Mouse (Mus musculus): Measurements from ENCODE around the gene Ddc. TPM values are rescaled to one million over a fixed set of nuclear protein-coding genes. Genes with fewer than 3 reads are reported as not detected.

Ddc gene
- polyA plus RNA-seq, 1 experiment from 2014 or later: 51.8 TPM

GRCm38 (mm10) chr11:11840746-11841145, 57.2 kb downstream of the Ddc start:
- H3K4me1 ChIP-seq (replicated peaks): peaks cover 76% of the 10 kb centered on the region
- 31% methylated on average over 2 of the region's 2 CpGs for WGBS
- ATAC-seq (ENCODE audit: insufficient number of reproducible peaks, low FRiP score): no peak

GRCm38 (mm10) chr11:11839874-11840273, 58.1 kb downstream of the Ddc start:
- H3K9me3 ChIP-seq (replicated peaks): no peaks in the 10 kb centered on the region
- no peak overlapping the region for H3K9ac ChIP-seq
- H3K27me3 ChIP-seq (replicated peaks): no peaks in the 10 kb centered on the region
- peaks cover 77% of the 10 kb centered on the region for H3K4me1 ChIP-seq (replicated peaks)
- no peaks in the 10 kb centered on the region for H3K36me3 ChIP-seq
- 50% methylated on average over 7 of the region's 7 CpGs for WGBS
- peak overlapping the region; percentile 70 for H3K27ac ChIP-seq (ENCODE audit: poor library complexity, severe bottlenecking)
- ATAC-seq (ENCODE audit: insufficient number of reproducible peaks, low FRiP score): no peak
- H3K4me2 ChIP-seq: no peak overlapping the region
- H3K4me3 ChIP-seq: no peak overlapping the region

More at GRCm38 (mm10) chr11:11840746-11841145, 57.2 kb downstream of the Ddc start:
- H3K27ac ChIP-seq (ENCODE audit: poor library complexity, severe bottlenecking): peak overlapping the region; percentile 57
- no peaks in the 10 kb centered on the region for H3K36me3 ChIP-seq
- H3K9me3 ChIP-seq (replicated peaks): no peaks in the 10 kb centered on the region
- H3K27me3 ChIP-seq (replicated peaks): no peaks in the 10 kb centered on the region
- no peak overlapping the region for H3K4me2 ChIP-seq
- H3K4me3 ChIP-seq: no peak overlapping the region
- no peak overlapping the region for H3K9ac ChIP-seq

- 62% methylated on average over 5 of the region's 5 CpGs for WGBS
- no peak for ATAC-seq (ENCODE audit: insufficient number of reproducible peaks, low FRiP score)
- Histone ChIP-seq H3K9ac (no peak overlapping the region; the same call in 1 of the 2 replicates), H3K27ac (ENCODE audit: poor library complexity, severe bottlenecking) (peak overlapping the region; percentile 92), H3K27me3 (replicated peaks) (no peaks in the 10 kb centered on the region), H3K36me3 (no peaks in the 10 kb centered on the region), H3K9me3 (replicated peaks) (no peaks in the 10 kb centered on the region), H3K4me3 (no peak overlapping the region), H3K4me2 (peak overlapping the region; percentile 53), H3K4me1 (replicated peaks) (peaks cover 78% of the 10 kb centered on the region)
Measured at GRCm38 (mm10) chr11:11837384-11837783, 60.6 kb downstream of the Ddc start.

- peak overlapping the region; percentile 63 for H3K9ac ChIP-seq
- 4% methylated on average over 18 of the region's 18 CpGs for WGBS
- no peaks in the 10 kb centered on the region for H3K36me3 ChIP-seq
- ATAC-seq (ENCODE audit: insufficient number of reproducible peaks, low FRiP score): peak; percentile 85
- peak overlapping the region; percentile 17; the same call in 1 of the 2 replicates for H3K4me3 ChIP-seq
- H3K9me3 ChIP-seq (replicated peaks): no peaks in the 10 kb centered on the region
- peaks cover 79% of the 10 kb centered on the region for H3K4me1 ChIP-seq (replicated peaks)
- H3K27me3 ChIP-seq (replicated peaks): no peaks in the 10 kb centered on the region
- H3K4me2 ChIP-seq: peak overlapping the region; percentile 53
- H3K27ac ChIP-seq (ENCODE audit: poor library complexity, severe bottlenecking): peak overlapping the region; percentile 92
Measured at GRCm38 (mm10) chr11:11836713-11837370, 61.1 kb downstream of the Ddc start.

GRCm38 (mm10) chr11:11836262-11836661, 61.7 kb downstream of the Ddc start:
- Histone ChIP-seq H3K9ac (peak overlapping the region; percentile 63), H3K4me1 (replicated peaks) (peaks cover 78% of the 10 kb centered on the region), H3K27ac (ENCODE audit: poor library complexity, severe bottlenecking) (peak overlapping the region; percentile 92), H3K36me3 (no peaks in the 10 kb centered on the region), H3K4me2 (peak overlapping the region; percentile 53), H3K27me3 (replicated peaks) (no peaks in the 10 kb centered on the region), H3K9me3 (replicated peaks) (no peaks in the 10 kb centered on the region), H3K4me3 (no peak overlapping the region)
- ATAC-seq (ENCODE audit: insufficient number of reproducible peaks, low FRiP score): no peak
- WGBS: 9% methylated on average over 8 of the region's 8 CpGs

GRCm38 (mm10) chr11:11835791-11836190, 62.2 kb downstream of the Ddc start:
- peaks cover 78% of the 10 kb centered on the region for H3K4me1 ChIP-seq (replicated peaks)
- WGBS: 62% methylated on average over 4 of the region's 4 CpGs

GRCm38 (mm10) chr11:11835361-11835760, 62.6 kb downstream of the Ddc start:
- H3K4me1 ChIP-seq (replicated peaks): peaks cover 76% of the 10 kb centered on the region
- no peak overlapping the region for H3K4me3 ChIP-seq
- no peaks in the 10 kb centered on the region for H3K9me3 ChIP-seq (replicated peaks)
- no peak for ATAC-seq (ENCODE audit: insufficient number of reproducible peaks, low FRiP score)
- H3K27ac ChIP-seq (ENCODE audit: poor library complexity, severe bottlenecking): peak overlapping the region; percentile 85
- 9% methylated on average over 6 of the region's 6 CpGs for WGBS
- H3K36me3 ChIP-seq: no peaks in the 10 kb centered on the region
- H3K27me3 ChIP-seq (replicated peaks): no peaks in the 10 kb centered on the region
- no peak overlapping the region for H3K9ac ChIP-seq
- H3K4me2 ChIP-seq: no peak overlapping the region

More at GRCm38 (mm10) chr11:11835791-11836190, 62.2 kb downstream of the Ddc start:
- Histone ChIP-seq H3K4me2 (no peak overlapping the region), H3K9ac (no peak overlapping the region), H3K4me3 (no peak overlapping the region), H3K9me3 (replicated peaks) (no peaks in the 10 kb centered on the region), H3K27ac (ENCODE audit: poor library complexity, severe bottlenecking) (peak overlapping the region; percentile 92), H3K36me3 (no peaks in the 10 kb centered on the region), H3K27me3 (replicated peaks) (no peaks in the 10 kb centered on the region)
- no peak for ATAC-seq (ENCODE audit: insufficient number of reproducible peaks, low FRiP score)

- WGBS: 43% methylated on average over 8 of the region's 8 CpGs
- ATAC-seq (ENCODE audit: insufficient number of reproducible peaks, low FRiP score): no peak
- H3K9me3 ChIP-seq (replicated peaks): no peaks in the 10 kb centered on the region
- peak overlapping the region; percentile 67; the same call in 1 of the 2 replicates for H3K9ac ChIP-seq
- H3K4me2 ChIP-seq: no peak overlapping the region
- peaks cover 79% of the 10 kb centered on the region for H3K4me1 ChIP-seq (replicated peaks)
- no peaks in the 10 kb centered on the region for H3K36me3 ChIP-seq
- peak overlapping the region; percentile 97 for H3K27ac ChIP-seq (ENCODE audit: poor library complexity, severe bottlenecking)
- H3K27me3 ChIP-seq (replicated peaks): no peaks in the 10 kb centered on the region
- no peak overlapping the region for H3K4me3 ChIP-seq
Measured at GRCm38 (mm10) chr11:11833100-11833499, 64.8 kb downstream of the Ddc start.

GRCm38 (mm10) chr11:11832755-11833084, 65.2 kb downstream of the Ddc start:
- 20% methylated on average over 6 of the region's 6 CpGs for WGBS
- no peaks in the 10 kb centered on the region for H3K27me3 ChIP-seq (replicated peaks)
- H3K4me2 ChIP-seq: no peak overlapping the region
- no peaks in the 10 kb centered on the region for H3K36me3 ChIP-seq
- peak overlapping the region; percentile 97 for H3K27ac ChIP-seq (ENCODE audit: poor library complexity, severe bottlenecking)
- peaks cover 78% of the 10 kb centered on the region for H3K4me1 ChIP-seq (replicated peaks)
- H3K9me3 ChIP-seq (replicated peaks): no peaks in the 10 kb centered on the region
- no peak for ATAC-seq (ENCODE audit: insufficient number of reproducible peaks, low FRiP score)
- no peak overlapping the region for H3K4me3 ChIP-seq
- peak overlapping the region; percentile 67 for H3K9ac ChIP-seq

GRCm38 (mm10) chr11:11831940-11832754, 65.8 kb downstream of the Ddc start:
- H3K4me1 ChIP-seq (replicated peaks): peaks cover 76% of the 10 kb centered on the region
- WGBS: 2% methylated on average over 6 of the region's 6 CpGs
- 0 out of 2 replicates have a peak overlapping the region, but pooled peaks have one; percentile 10 for H3K4me2 ChIP-seq
- no peak overlapping the region for H3K4me3 ChIP-seq
- peak overlapping the region; percentile 67 for H3K9ac ChIP-seq
- peak overlapping the region; percentile 97 for H3K27ac ChIP-seq (ENCODE audit: poor library complexity, severe bottlenecking)
- no peaks in the 10 kb centered on the region for H3K27me3 ChIP-seq (replicated peaks)
- ATAC-seq (ENCODE audit: insufficient number of reproducible peaks, low FRiP score): 0 out of 2 replicates have a peak, but pooled peaks have one; percentile 20
- H3K36me3 ChIP-seq: no peaks in the 10 kb centered on the region
- no peaks in the 10 kb centered on the region for H3K9me3 ChIP-seq (replicated peaks)

GRCm38 (mm10) chr11:11831526-11831925, 66.4 kb downstream of the Ddc start:
- peak overlapping the region; percentile 97 for H3K27ac ChIP-seq (ENCODE audit: poor library complexity, severe bottlenecking)

More at GRCm38 (mm10) chr11:11831526-11831925, 66.4 kb downstream of the Ddc start:
- Histone ChIP-seq H3K9me3 (replicated peaks) (no peaks in the 10 kb centered on the region), H3K4me3 (no peak overlapping the region), H3K4me2 (0 out of 2 replicates have a peak overlapping the region, but pooled peaks have one; percentile 10), H3K9ac (peak overlapping the region; percentile 67), H3K27me3 (replicated peaks) (no peaks in the 10 kb centered on the region), H3K36me3 (no peaks in the 10 kb centered on the region), H3K4me1 (replicated peaks) (peaks cover 74% of the 10 kb centered on the region)
- 23% methylated on average over 6 of the region's 6 CpGs for WGBS
- ATAC-seq (ENCODE audit: insufficient number of reproducible peaks, low FRiP score): no peak

Data from heart, embryonic 12.5 days (tissue).